Mouse (Mus musculus): ENCODE measurements at regions not wholly inside any gene's neighbourhood (a gene's known extent, or its start where the extent isn't known, plus 50 kb on each side); places are given as distances from the start of the nearest gene placed in this dataset.

- Histone ChIP-seq H3K9ac (no peak overlapping the region), H3K4me3 (ENCODE audit: low read depth, low read length) (no peak overlapping the region), H3K9me3 (ENCODE audit: low read depth, low read length) (no peaks in the 10 kb centered on the region), H3K36me3 (ENCODE audit: insufficient read depth) (no peaks in the 10 kb centered on the region), H3K27ac (ENCODE audit: low read depth) (no peak overlapping the region), H3K4me1 (ENCODE audit: insufficient read depth) (no peaks in the 10 kb centered on the region), H3K27me3 (ENCODE audit: insufficient read depth, low read length) (no peaks in the 10 kb centered on the region), H3K4me2 (no peak overlapping the region)
- DNase-seq (peak; percentile 60), ATAC-seq (ENCODE audit: insufficient read depth) (0 out of 2 replicates have a peak, but pooled peaks have one; percentile 56)
- no peak for TF ChIP-seq CTCF (IDR thresholded peaks at IDR 0.05; ENCODE audit: low read depth)
Measured at GRCm38 (mm10) chr15:42073486-42073885, 1939.3 kb downstream of the 9330182O14Rik start.

- TF ChIP-seq CTCF (IDR thresholded peaks at IDR 0.05; ENCODE audit: low read depth) = no peak
- DNase-seq (no peak), ATAC-seq (ENCODE audit: insufficient read depth) (no peak)
- Histone ChIP-seq H3K27me3 (ENCODE audit: insufficient read depth, low read length) (no peaks in the 10 kb centered on the region), H3K36me3 (ENCODE audit: insufficient read depth) (no peaks in the 10 kb centered on the region), H3K27ac (ENCODE audit: low read depth) (no peak overlapping the region), H3K4me3 (ENCODE audit: low read depth, low read length) (no peak overlapping the region), H3K9me3 (ENCODE audit: low read depth, low read length) (no peaks in the 10 kb centered on the region), H3K4me2 (no peak overlapping the region), H3K4me1 (ENCODE audit: insufficient read depth) (no peaks in the 10 kb centered on the region), H3K9ac (no peak overlapping the region)
- 79% methylated on average over 2 of the region's 2 CpGs for WGBS
Measured at GRCm38 (mm10) chr15:42082436-42082835, 1948.3 kb downstream of the 9330182O14Rik start.

DNA sequence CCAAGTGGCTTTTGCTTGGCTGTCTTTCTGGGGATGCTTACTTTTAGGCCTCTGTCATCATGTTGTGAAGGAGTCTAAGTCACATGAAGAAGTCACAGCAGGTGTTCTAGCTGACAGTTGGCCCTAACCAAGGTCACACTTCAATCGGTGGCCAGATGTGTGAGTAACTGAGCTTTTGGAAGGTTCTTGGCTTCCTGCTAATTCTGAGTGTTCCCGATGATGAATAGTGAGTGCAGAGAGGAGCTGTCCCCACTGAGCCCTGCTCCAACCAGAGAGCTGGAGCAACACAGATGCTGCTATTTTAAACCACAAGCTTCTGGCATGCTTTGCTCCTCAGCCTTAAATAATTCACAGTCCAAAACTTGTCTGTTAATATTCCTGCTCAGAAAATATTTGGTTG lies 1966.6 kb downstream of the 9330182O14Rik start:
- no peak overlapping the region for H3K4me3 ChIP-seq (ENCODE audit: low read depth, low read length)
- 27% methylated on average over 2 of the region's 2 CpGs for WGBS
- TF ChIP-seq CTCF (IDR thresholded peaks at IDR 0.05; ENCODE audit: low read depth) = no peak

DNA sequence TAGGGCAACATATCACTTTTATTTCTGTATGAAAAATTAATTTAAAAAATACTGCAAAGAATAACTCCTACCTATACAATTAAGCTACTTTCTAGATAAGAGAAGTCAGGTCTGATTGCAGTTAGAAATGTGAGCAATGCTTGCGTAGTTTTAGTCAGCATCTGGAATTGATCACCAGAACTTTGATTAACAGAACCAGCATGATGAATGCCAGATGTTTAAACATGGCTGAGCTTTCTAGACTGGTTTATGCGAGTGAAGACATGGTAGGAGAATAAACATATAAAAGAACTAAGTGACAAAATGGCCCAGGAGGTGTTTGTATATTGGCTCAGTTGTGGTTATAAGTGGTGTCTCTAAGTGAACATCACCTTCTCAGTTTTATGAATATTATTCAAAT lies 1970.7 kb downstream of the 9330182O14Rik start:
- Histone ChIP-seq H3K9me3 (ENCODE audit: low read depth, low read length) (no peaks in the 10 kb centered on the region), H3K27ac (ENCODE audit: low read depth) (no peak overlapping the region), H3K4me3 (ENCODE audit: low read depth, low read length) (no peak overlapping the region), H3K36me3 (ENCODE audit: insufficient read depth) (no peaks in the 10 kb centered on the region), H3K4me2 (no peak overlapping the region), H3K27me3 (ENCODE audit: insufficient read depth, low read length) (no peaks in the 10 kb centered on the region), H3K4me1 (ENCODE audit: insufficient read depth) (no peaks in the 10 kb centered on the region), H3K9ac (no peak overlapping the region)
- 45% methylated on average over 2 of the region's 2 CpGs for WGBS
- TF ChIP-seq CTCF (IDR thresholded peaks at IDR 0.05; ENCODE audit: low read depth) = no peak
- DNase-seq (no peak), ATAC-seq (ENCODE audit: insufficient read depth) (no peak)

More for the DNA sequence above, 1966.6 kb downstream of the 9330182O14Rik start:
- ATAC-seq (ENCODE audit: insufficient read depth) = no peak
- H3K27ac ChIP-seq (ENCODE audit: low read depth) = no peak overlapping the region
- H3K9me3 ChIP-seq (ENCODE audit: low read depth, low read length) = no peaks in the 10 kb centered on the region
- H3K36me3 ChIP-seq (ENCODE audit: insufficient read depth) = no peaks in the 10 kb centered on the region
- peak; percentile 17 for DNase-seq
- no peaks in the 10 kb centered on the region for H3K27me3 ChIP-seq (ENCODE audit: insufficient read depth, low read length)
- H3K4me1 ChIP-seq (ENCODE audit: insufficient read depth) = no peaks in the 10 kb centered on the region
- H3K9ac ChIP-seq = no peak overlapping the region
- no peak overlapping the region for H3K4me2 ChIP-seq

DNA sequence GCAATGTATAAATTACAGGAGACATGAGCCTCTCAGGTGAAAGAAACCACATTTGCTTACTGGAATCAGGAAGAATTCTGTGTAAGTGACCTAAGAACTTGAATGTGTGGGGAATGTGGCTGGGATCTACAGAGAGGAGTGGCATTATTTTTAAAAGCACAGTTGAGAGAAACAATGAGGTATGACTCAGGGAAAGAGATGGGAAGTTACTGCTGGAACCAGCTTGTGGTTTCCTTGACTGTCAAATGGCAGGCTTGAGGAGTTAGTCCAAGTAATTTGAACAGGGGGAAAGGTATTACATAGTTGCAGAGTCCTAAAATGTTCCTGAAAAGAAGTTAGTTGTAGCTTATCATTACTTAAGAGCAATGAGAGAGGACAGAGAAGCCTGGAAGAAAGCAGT lies 1972.9 kb downstream of the 9330182O14Rik start:
- DNase-seq = no peak
- H3K27me3 ChIP-seq (ENCODE audit: insufficient read depth, low read length) = no peaks in the 10 kb centered on the region
- H3K4me3 ChIP-seq (ENCODE audit: low read depth, low read length) = no peak overlapping the region
- H3K4me1 ChIP-seq (ENCODE audit: insufficient read depth) = no peaks in the 10 kb centered on the region
- TF ChIP-seq CTCF (IDR thresholded peaks at IDR 0.05; ENCODE audit: low read depth) = no peak
- H3K4me2 ChIP-seq = no peak overlapping the region
- no peak for ATAC-seq (ENCODE audit: insufficient read depth)
- H3K9me3 ChIP-seq (ENCODE audit: low read depth, low read length) = no peaks in the 10 kb centered on the region
- no peak overlapping the region for H3K9ac ChIP-seq
- no peaks in the 10 kb centered on the region for H3K36me3 ChIP-seq (ENCODE audit: insufficient read depth)
- H3K27ac ChIP-seq (ENCODE audit: low read depth) = no peak overlapping the region

DNA sequence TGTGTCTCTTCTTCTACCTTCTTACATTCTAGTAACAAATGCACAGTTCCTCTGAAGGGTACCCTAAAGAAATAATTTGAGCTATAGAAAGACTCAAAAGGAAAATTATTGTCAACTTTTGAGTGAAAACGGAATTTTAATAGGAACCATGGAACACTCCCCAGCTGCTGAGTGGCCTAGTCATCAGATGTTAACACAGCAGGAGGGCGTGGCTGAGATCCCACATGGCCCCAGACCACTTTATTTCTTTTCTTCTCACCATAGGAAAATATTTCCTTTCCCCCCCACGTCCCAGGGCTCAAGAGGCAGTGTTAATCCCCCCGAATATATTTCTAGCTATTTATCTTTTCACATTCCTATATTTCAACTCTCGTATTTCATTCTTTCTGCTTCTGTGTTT lies 1977.6 kb downstream of the 9330182O14Rik start:
- Histone ChIP-seq H3K9ac (no peak overlapping the region), H3K4me2 (no peak overlapping the region), H3K27ac (ENCODE audit: low read depth) (no peak overlapping the region), H3K36me3 (ENCODE audit: insufficient read depth) (no peaks in the 10 kb centered on the region), H3K9me3 (ENCODE audit: low read depth, low read length) (no peaks in the 10 kb centered on the region), H3K4me1 (ENCODE audit: insufficient read depth) (no peaks in the 10 kb centered on the region), H3K4me3 (ENCODE audit: low read depth, low read length) (no peak overlapping the region), H3K27me3 (ENCODE audit: insufficient read depth, low read length) (no peaks in the 10 kb centered on the region)
- 56% methylated on average over 5 of the region's 5 CpGs for WGBS
- no peak for DNase-seq
- ATAC-seq (ENCODE audit: insufficient read depth) = no peak
- TF ChIP-seq CTCF (IDR thresholded peaks at IDR 0.05; ENCODE audit: low read depth) = no peak

DNA sequence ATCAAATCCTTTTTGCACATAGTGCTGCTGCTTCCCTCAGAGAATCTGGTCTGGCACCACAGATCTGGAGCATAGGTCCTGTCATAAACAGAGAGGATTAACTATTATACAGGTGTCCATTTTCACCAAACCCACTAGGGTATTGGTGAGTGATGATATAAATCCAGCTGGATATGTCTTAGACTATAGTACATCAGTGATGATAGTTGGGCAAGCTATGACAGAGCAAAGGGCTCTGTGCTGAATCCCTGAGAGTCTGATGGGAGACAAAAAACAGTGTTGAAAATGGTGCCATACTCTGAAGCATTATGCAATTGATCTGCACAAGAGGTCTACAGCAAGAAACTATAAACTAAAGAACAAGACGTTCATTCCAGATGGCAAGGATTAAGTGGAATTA lies 1993.3 kb downstream of the 9330182O14Rik start:
- H3K9me3 ChIP-seq (ENCODE audit: low read depth, low read length) = no peaks in the 10 kb centered on the region
- no peak overlapping the region for H3K27ac ChIP-seq (ENCODE audit: low read depth)
- 89% methylated on average over 1 of the region's 1 CpGs for WGBS
- no peaks in the 10 kb centered on the region for H3K36me3 ChIP-seq (ENCODE audit: insufficient read depth)
- DNase-seq (no peak), ATAC-seq (ENCODE audit: insufficient read depth) (no peak)
- H3K4me2 ChIP-seq = no peak overlapping the region
- no peaks in the 10 kb centered on the region for H3K27me3 ChIP-seq (ENCODE audit: insufficient read depth, low read length)
- H3K4me3 ChIP-seq (ENCODE audit: low read depth, low read length) = no peak overlapping the region
- TF ChIP-seq CTCF (IDR thresholded peaks at IDR 0.05; ENCODE audit: low read depth) = no peak
- H3K4me1 ChIP-seq (ENCODE audit: insufficient read depth) = no peaks in the 10 kb centered on the region
- no peak overlapping the region for H3K9ac ChIP-seq

GRCm38 (mm10) chr15:42128976-42129375 lies 1994.8 kb downstream of the 9330182O14Rik start:
- ATAC-seq (ENCODE audit: insufficient read depth) (no peak), DNase-seq (peak; percentile 17)
- no peaks in the 10 kb centered on the region for H3K9me3 ChIP-seq (ENCODE audit: low read depth, low read length)
- no peak overlapping the region for H3K9ac ChIP-seq
- H3K4me1 ChIP-seq (ENCODE audit: insufficient read depth) = no peaks in the 10 kb centered on the region
- H3K4me2 ChIP-seq = no peak overlapping the region
- WGBS = 50% methylated on average over 3 of the region's 3 CpGs
- no peak overlapping the region for H3K4me3 ChIP-seq (ENCODE audit: low read depth, low read length)
- no peak overlapping the region for H3K27ac ChIP-seq (ENCODE audit: low read depth)
- no peaks in the 10 kb centered on the region for H3K27me3 ChIP-seq (ENCODE audit: insufficient read depth, low read length)
- no peaks in the 10 kb centered on the region for H3K36me3 ChIP-seq (ENCODE audit: insufficient read depth)
- TF ChIP-seq CTCF (IDR thresholded peaks at IDR 0.05; ENCODE audit: low read depth) = no peak

Measured in lung, embryonic 14.5 days (tissue).